Mouse (Mus musculus): Measurements from ENCODE around the gene Lman2. TPM values are rescaled to one million over a fixed set of nuclear protein-coding genes. Genes with fewer than 3 reads are reported as not detected.

Lman2 gene
- 114 and 117 TPM in 2 replicates for polyA plus RNA-seq (2016; fragmentation: Nextera tagmentation; extraction: Ambion mirVana)

DNA sequence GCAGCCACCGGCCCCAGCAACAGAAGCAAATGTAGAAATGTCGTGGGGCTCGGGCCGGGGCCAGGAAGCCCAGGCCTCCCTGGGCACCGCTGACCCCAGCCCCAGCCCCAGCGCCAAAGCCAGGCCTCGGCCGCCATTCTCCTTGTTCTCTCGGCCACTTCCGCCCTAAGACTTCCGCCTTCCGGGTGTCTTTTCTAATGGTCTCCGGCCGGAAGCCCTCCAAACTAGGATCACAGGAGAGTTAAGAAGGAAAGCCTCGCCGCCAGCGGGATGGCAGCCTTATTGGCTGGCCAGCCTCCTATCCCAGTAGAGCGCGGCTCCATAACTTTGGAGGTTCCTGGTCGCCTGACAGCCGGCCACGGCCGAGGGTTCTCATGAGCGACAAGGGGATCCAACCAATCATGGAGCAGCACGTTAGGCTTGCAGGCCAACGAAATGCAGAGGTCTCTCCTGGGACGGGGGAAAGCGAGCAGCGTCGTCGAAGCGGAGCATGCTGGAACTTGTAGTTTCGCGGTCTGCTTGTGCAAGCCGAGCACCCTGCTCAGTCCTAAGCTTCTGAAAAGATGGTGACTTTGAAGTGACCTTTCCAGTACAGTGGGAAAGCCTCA, at the start of gene Lman2:
TSS of gene Lman2 (minus strand) at position 331 of the 608 bp plus-strand sequence.
- H3K4me1 ChIP-seq: peaks cover 22% of the 10 kb centered on the region
- peak; percentile 99 for DNase-seq (ENCODE audit: low spot score)
- 0% methylated on average over 35 of the region's 35 CpGs for WGBS
- H3K9me3 ChIP-seq: no peaks in the 10 kb centered on the region
- H3K27ac ChIP-seq: peak within 1 kb of the TSS; percentile 93
- H3K36me3 ChIP-seq: peaks cover 35% of the 10 kb centered on the region
- H3K27me3 ChIP-seq (ENCODE audit: insufficient read depth, poor library complexity, severe bottlenecking): peaks cover 6% of the 10 kb centered on the region; the same call in 1 of the 2 replicates
- H3K4me3 ChIP-seq: peak within 1 kb of the TSS; percentile 97

DNA sequence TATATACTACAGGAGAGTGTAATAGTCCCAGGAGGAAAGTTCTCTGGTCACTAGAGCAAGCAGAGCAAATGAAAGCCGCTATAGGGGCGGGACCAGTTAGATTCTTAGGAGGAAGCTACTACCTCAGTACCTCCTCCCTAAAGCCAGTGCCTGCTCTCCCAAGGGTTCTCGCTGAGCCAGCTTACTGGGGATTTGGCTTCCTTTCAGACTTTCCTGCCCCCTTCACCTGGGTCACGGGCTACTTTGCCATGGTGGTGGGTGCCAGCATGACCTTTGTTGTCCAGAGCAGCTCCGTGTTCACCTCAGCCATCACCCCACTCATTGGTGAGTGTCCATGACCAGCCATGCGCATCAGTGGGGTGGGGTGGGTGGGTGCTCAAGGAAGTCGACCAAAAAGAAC, 49.2 kb upstream of the Lman2 start:
- Histone ChIP-seq H3K27ac (no peak overlapping the region), H3K27me3 (ENCODE audit: insufficient read depth, poor library complexity, severe bottlenecking) (peaks cover 87% of the 10 kb centered on the region), H3K4me3 (no peak overlapping the region), H3K36me3 (no peaks in the 10 kb centered on the region), H3K4me1 (peaks cover 8% of the 10 kb centered on the region; the same call in 1 of the 2 replicates), H3K9me3 (no peaks in the 10 kb centered on the region)
- DNase-seq (ENCODE audit: low spot score): no peak
- WGBS: 66% methylated on average over 7 of the region's 7 CpGs

DNA sequence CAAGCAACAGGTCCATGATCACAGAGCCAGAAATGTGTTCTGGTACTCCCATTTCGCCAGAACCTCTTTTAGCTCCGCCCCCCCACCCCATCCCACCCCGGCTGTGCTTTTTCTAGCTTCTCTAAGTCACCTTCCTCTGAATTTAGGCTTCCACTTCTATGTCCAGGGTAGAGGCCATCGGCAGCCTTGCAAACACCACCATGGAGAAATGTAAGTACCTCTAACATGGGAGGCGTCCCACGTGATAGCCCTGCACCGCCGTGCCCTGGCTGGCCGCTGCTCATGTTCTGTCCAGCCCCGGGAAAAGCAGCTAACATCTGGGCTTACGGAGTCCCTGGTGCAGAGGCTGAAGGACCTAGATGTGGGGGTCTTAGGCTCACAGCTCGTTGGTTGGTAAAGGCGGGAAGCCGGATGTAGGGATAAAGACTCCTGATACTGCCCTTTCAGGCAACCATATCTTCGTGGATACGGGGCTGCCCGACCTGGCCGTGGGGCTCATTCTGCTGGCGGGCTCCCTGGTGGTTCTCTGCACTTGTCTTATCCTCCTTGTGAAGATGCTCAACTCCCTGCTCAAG, 46.0 kb upstream of the Lman2 start:
- Histone ChIP-seq H3K4me3 (no peak overlapping the region), H3K4me1 (peaks cover 8% of the 10 kb centered on the region; the same call in 1 of the 2 replicates), H3K9me3 (no peaks in the 10 kb centered on the region), H3K27ac (no peak overlapping the region), H3K36me3 (no peaks in the 10 kb centered on the region), H3K27me3 (ENCODE audit: insufficient read depth, poor library complexity, severe bottlenecking) (peaks cover 94% of the 10 kb centered on the region)
- 75% methylated on average over 19 of the region's 19 CpGs for WGBS
- DNase-seq (ENCODE audit: low spot score): no peak

DNA sequence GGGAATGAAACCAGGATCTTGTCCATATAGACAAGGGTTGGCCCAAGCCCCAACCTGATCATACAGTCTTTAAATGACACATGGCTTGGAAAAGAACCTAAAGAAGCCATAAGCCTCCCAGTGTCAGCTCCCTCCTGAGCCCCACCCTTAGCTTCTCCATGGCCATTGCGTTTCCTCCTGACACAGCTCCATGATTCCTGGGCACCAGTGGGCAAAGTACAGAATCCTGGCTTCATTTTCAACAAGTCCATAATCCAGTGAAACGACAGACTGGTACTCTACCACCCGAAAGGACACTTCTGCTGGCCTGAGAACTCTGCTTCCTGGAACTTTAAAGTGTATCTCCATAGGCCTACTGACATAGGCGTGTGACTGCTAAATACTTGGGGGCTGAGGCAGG, 44.8 kb upstream of the Lman2 start:
- H3K27ac ChIP-seq: no peak overlapping the region
- H3K4me3 ChIP-seq: no peak overlapping the region
- H3K36me3 ChIP-seq: no peaks in the 10 kb centered on the region
- peaks cover 8% of the 10 kb centered on the region; the same call in 1 of the 2 replicates for H3K4me1 ChIP-seq
- WGBS: 79% methylated on average over 4 of the region's 4 CpGs
- H3K9me3 ChIP-seq: no peaks in the 10 kb centered on the region
- peaks cover 94% of the 10 kb centered on the region for H3K27me3 ChIP-seq (ENCODE audit: insufficient read depth, poor library complexity, severe bottlenecking)
- DNase-seq (ENCODE audit: low spot score): no peak

DNA sequence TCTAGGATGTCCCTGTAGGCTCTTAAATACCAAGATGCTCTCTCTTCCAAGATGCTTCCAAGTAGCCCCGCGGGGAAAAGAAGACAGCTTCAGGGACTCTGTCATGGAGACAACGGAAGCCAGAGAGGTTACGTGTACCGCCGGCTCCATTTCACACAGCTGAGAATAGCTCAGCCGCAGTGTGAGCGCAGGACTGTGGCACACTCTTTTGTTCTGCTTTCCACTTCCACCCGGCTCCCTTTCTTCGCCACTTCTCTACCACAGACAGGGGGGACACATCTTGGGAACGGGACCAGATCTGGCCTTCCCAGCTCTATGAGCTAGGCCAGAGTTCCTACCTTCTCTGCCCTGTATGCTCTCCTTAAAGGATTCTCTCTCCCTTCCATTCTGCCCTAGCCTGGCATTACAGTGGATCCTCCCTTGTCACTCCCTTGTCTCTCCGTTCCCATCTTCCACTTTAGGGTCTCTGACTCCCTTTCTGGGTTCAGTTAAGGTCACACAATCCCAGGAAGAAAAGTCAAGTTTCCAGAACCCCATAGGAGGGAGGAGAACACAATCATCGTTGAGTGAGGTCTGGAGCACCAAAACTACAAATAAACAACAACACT, 43.3 kb upstream of the Lman2 start:
- Histone ChIP-seq H3K36me3 (no peaks in the 10 kb centered on the region), H3K4me3 (no peak overlapping the region), H3K9me3 (no peaks in the 10 kb centered on the region), H3K27me3 (ENCODE audit: insufficient read depth, poor library complexity, severe bottlenecking) (peaks cover 93% of the 10 kb centered on the region), H3K27ac (peak overlapping the region; percentile 75), H3K4me1 (peaks cover 10% of the 10 kb centered on the region; the same call in 1 of the 2 replicates)
- WGBS: 64% methylated on average over 13 of the region's 13 CpGs
- no peak for DNase-seq (ENCODE audit: low spot score)

DNA sequence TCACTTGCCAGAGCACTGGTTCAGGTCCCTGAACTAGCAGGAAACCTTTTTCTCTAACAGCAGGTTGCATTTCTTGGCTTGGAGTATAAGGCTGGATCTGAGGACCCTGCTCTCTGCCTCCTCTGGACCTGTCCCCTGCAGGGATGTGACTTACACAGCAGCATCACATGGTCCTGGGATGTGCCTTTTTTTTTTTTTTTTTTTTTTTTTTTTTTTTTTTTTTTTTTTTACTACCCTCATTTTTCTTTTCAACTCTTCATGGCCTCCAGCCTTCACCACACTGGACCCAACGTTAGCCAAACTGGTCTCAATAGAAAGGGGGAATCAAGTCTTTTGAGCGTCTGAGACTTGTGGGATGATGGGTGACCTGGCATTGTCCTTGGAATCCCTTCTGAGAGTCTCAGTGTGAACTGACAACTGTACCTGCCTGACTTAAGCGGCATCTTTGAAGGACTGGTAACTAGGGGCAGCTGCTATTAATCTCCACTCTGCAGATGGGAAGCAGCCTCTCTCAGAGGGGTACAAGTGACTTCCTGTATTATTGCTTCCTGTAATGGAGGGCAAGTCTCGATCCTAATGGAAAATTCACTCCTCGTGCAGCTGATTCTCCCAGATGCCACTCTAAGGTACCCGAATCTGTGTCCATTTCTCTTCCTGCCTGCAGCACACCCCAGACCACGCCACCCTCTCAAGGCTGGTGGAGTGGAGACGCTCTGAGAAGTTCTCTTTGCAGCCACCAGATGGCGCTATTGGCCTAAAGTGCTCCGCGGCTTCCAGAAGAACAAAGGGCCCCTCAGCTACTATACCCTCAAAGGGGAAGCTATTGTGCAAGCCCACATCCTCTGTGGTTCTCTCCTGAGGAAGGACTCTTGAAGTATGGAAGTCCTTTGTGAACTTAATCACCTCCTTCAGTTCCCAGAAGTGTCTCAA, 42.5 kb upstream of the Lman2 start:
- peak; percentile 91 for DNase-seq (ENCODE audit: low spot score)
- 18% methylated on average over 11 of the region's 11 CpGs for WGBS
- Histone ChIP-seq H3K4me3 (no peak overlapping the region), H3K4me1 (peaks cover 10% of the 10 kb centered on the region; the same call in 1 of the 2 replicates), H3K36me3 (no peaks in the 10 kb centered on the region), H3K9me3 (no peaks in the 10 kb centered on the region), H3K27ac (peak overlapping the region; percentile 75; the same call in 1 of the 2 replicates), H3K27me3 (ENCODE audit: insufficient read depth, poor library complexity, severe bottlenecking) (peaks cover 93% of the 10 kb centered on the region)

DNA sequence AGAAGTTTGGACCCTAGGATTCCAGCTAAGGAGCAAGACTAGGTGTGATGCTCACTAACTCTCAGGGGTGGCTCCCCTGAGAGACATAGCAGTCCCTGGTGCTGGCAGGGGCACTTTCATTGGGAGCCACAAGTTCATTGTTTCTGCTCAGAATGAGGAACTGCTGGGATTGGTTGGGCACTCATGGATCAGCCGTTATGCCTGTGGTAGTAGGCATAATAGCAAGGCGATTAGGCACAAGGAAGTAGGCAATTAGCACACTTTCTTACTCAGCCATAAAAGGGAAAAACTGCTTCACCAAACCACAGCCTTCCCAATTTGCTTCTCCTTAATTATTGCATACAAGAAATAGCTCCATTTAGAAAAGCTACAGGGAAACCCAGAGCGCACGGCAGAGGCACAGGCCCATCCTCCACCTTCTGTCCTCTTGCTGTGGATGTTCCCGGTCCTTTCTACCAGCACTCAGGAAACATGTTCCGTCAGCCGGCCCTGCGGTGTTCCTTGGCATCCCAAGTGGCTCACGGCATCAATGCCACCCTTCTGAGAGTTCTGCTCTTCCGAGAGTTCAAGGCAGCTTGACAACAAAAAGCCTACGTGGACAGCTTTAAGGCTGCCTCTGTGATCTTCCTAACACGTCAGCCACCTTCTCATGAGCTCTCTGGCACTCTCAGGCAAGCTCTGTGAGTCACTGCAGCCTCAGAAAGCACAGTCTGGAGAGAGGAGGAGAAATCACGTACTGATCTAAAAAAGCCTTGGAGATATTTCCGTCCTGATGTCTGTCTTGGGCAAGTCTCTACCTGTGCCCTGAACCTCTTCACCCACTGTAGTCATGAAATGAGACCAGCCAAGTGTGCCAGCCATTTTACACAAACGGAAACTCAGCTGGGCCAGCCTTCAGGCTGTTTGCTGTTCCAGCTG, 41.6 kb upstream of the Lman2 start:
- H3K9me3 ChIP-seq: no peaks in the 10 kb centered on the region
- no peaks in the 10 kb centered on the region for H3K36me3 ChIP-seq
- H3K27ac ChIP-seq: no peak overlapping the region
- H3K4me1 ChIP-seq: peaks cover 10% of the 10 kb centered on the region; the same call in 1 of the 2 replicates
- no peak overlapping the region for H3K4me3 ChIP-seq
- DNase-seq (ENCODE audit: low spot score): no peak
- whole genome bisulfite sequencing: 73% methylated on average over 15 of the region's 15 CpGs
- peaks cover 91% of the 10 kb centered on the region for H3K27me3 ChIP-seq (ENCODE audit: insufficient read depth, poor library complexity, severe bottlenecking)

DNA sequence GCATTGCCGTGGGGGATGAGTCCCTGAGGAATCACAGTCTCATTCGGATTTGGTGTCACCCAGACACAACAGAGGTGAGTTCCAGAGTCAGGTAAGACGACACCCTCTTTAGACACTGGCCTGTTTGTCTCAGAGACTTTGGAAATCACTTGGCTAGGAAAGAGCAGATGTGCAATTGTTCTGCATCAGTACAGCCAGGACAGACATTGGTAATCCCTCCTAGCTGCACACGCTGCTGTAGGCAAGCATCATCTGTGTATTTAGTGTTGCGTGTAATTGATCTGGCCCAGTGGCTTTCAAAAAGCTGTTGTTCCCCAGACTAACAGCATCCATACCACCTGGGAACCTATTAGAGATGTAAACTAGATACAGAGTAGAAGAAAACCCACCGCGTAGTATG, 40.7 kb upstream of the Lman2 start:
- Histone ChIP-seq H3K4me1 (peaks cover 10% of the 10 kb centered on the region; the same call in 1 of the 2 replicates), H3K27ac (no peak overlapping the region), H3K4me3 (no peak overlapping the region), H3K9me3 (no peaks in the 10 kb centered on the region), H3K27me3 (ENCODE audit: insufficient read depth, poor library complexity, severe bottlenecking) (peaks cover 91% of the 10 kb centered on the region), H3K36me3 (no peaks in the 10 kb centered on the region)
- WGBS: 73% methylated on average over 7 of the region's 7 CpGs
- no peak for DNase-seq (ENCODE audit: low spot score)

DNA sequence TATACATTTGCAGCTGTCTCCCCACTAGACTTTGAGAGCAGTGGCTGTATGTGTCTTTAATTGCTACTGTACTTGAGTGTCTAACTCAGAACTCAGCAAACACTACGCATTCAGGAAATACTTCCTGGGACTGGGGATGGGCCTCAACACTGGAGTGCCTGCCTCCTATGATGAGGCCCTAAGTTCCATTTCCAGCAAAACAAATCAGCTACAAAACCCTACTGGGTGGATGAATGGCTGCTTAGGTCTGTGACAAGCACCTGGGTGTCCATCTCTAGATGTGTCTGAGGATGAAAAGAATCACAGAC, 37.4 kb upstream of the Lman2 start:
- H3K4me3 ChIP-seq: no peak overlapping the region
- H3K27me3 ChIP-seq (ENCODE audit: insufficient read depth, poor library complexity, severe bottlenecking): peaks cover 71% of the 10 kb centered on the region
- no peak for DNase-seq (ENCODE audit: low spot score)
- H3K36me3 ChIP-seq: no peaks in the 10 kb centered on the region
- WGBS: 79% methylated on average over 1 of the region's 1 CpGs
- no peaks in the 10 kb centered on the region for H3K9me3 ChIP-seq
- 0 out of 2 replicates have a peak, but pooled peaks cover 3% of the 10 kb centered on the region for H3K4me1 ChIP-seq
- H3K27ac ChIP-seq: no peak overlapping the region

DNA sequence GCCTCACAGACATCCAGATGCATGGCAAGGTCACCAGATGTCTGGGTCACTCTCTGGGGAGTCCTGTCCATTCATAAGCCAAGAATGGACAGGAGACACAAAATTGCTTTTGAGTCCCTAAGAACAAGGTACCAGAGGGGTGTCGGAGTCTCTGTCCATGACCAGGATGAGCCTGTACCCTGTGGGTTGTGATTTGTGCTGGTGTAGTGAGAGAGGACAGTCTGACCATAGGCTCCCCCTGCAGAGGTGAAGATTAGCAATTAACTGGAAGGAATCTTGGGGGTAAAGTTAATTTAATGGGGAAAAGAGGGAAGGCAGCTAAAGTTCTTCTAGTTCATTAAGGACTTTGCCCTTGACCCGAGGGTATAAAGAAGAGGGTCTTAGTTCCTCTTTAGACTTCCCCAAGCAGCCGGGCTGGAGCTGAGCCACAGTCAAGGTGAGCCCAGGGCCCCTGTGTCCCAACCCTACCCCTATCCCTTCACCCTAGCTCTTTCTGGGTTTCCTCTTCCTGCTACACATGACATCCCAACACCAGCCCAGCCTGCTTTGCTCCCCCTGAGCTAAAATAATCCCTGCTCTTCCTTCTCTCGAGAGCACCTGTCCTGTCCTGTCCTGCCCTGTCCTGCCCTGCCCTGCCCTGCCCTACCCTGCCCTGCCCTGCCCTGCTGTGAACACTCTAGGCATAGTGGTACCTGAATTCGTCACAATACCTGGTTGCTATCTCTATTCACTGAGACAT, 36.9 kb upstream of the Lman2 start:
- Histone ChIP-seq H3K27ac (no peak overlapping the region), H3K4me1 (0 out of 2 replicates have a peak, but pooled peaks cover 3% of the 10 kb centered on the region), H3K27me3 (ENCODE audit: insufficient read depth, poor library complexity, severe bottlenecking) (peaks cover 69% of the 10 kb centered on the region), H3K4me3 (no peak overlapping the region), H3K9me3 (no peaks in the 10 kb centered on the region), H3K36me3 (no peaks in the 10 kb centered on the region)
- WGBS: 58% methylated on average over 5 of the region's 5 CpGs
- DNase-seq (ENCODE audit: low spot score): no peak

DNA sequence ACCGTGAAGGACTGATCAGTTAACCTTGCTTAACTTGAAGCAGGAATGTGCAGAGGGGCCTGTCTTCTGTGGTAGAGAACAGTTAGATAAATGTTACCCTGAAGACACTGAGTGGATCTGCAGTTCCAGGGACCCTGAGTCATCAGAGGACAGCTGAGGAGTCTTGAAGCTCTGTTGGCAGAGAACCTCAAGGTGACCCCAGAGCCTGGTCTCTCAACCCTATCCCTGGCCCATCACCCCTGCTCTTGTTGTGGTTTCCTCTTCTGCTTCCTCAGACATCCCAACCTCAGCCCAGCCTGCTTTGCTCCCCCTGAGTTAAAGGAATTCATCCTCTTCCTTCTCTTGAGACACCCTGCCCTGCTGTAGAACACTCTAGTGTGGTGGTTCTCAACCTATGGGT, 35.5 kb upstream of the Lman2 start, which contains the start of gene Slc34a1:
TSS of gene Slc34a1 (plus strand) at position 100 of the 400 bp plus-strand sequence.
- Histone ChIP-seq H3K4me1 (0 out of 2 replicates have a peak, but pooled peaks cover 3% of the 10 kb centered on the region), H3K27me3 (ENCODE audit: insufficient read depth, poor library complexity, severe bottlenecking) (peaks cover 56% of the 10 kb centered on the region), H3K36me3 (no peaks in the 10 kb centered on the region), H3K4me3 (no peak within 1 kb of the TSS), H3K9me3 (no peaks in the 10 kb centered on the region), H3K27ac (no peak within 1 kb of the TSS)
- DNase-seq (ENCODE audit: low spot score): no peak
- WGBS: 75% methylated on average over 1 of the region's 1 CpGs

Data from heart, embryonic 10.5 days (tissue).